Mouse (Mus musculus) bone marrow, adult 2 months (tissue): ENCODE measurements around the gene Ccdc141. TPM values are rescaled to one million over a fixed set of nuclear protein-coding genes. Genes with fewer than 3 reads are reported as not detected.

Experiments
- H3K27ac ChIP-seq: fragments of 200-500 bp; 2 replicates; pipeline ENCODE4 v1.5.1; 2012; ENCODE audit warnings: low read depth, mild to moderate bottlenecking, control low read depth, inconsistent platforms, low read length; ENCODE audit not compliant: control insufficient read depth, poor library complexity, insufficient read depth
- H3K4me1 ChIP-seq: fragments of 200-500 bp; 2 replicates; pipeline ENCODE4 v1.6.1; 2011; ENCODE audit warnings: low read length; ENCODE audit not compliant: control insufficient read depth, insufficient read depth
- H3K4me3 ChIP-seq: fragments of 200-500 bp; replicated peaks from 2 replicates; pipeline ENCODE3; 2011; ENCODE audit warnings: mild to moderate bottlenecking, low read depth, low read length, control low read depth; ENCODE audit not compliant: control insufficient read depth
- CTCF ChIP-seq: fragments of 200-500 bp; IDR thresholded peaks from 2 replicates; pipeline ENCODE4 v1.5.1; 2011; ENCODE audit warnings: low read length, control low read depth; ENCODE audit not compliant: control insufficient read depth, insufficient read depth
- POLR2A ChIP-seq: fragments of 200-500 bp; IDR thresholded peaks from 2 replicates; pipeline ENCODE4 v1.6.1; 2011; ENCODE audit warnings: low read depth, mild to moderate bottlenecking, control low read depth, low read length, borderline replicate concordance; ENCODE audit not compliant: control insufficient read depth
- WGBS: fragments of 180-500 bp; shearing (Covaris S2); methylation state at CpG from one replicate; pipeline ENCODE4 v1.1.7; 2018; 5-methylcytosine and 5-hydroxymethylcytosine counted together
- polyA plus RNA-seq: library from polyadenylated mRNA; stranded (reverse); fragments of >200 nt; gene quantifications from 2 replicates; pipeline ENCODE4 v1.2.4, GENCODE M21; 2011; ENCODE audit warnings: low replicate concordance; ENCODE audit not compliant: missing spikeins, insufficient read depth, insufficient read length

The Ccdc141 gene
- polyA plus RNA-seq, 1 experiment: 3.7 TPM

DNA sequence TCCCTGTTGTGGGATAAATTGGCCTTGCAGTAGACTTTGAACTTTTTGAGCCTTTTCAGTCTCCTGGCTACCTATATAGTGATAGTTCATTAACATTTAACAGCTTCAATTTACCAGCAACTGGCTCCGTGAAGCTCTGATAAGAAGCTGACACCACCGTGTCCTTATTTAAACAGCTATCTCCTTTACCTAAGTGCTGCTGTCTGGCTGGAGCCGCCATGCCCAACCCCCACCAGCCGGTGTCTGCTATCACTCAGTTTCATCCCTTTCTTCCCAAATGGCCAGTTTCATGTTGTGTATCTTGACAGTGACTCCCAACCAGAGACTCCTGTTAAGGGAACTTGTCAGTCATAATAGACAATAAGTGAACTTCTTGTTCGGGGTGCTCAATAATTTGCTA is 186.8 kb downstream of the Ccdc141 start:
- Histone ChIP-seq H3K4me1 (no peaks in the 10 kb centered on the region), H3K4me3 (no peak overlapping the region), H3K27ac (no peak overlapping the region)
- 63% methylated on average over 5 of the region's 5 CpGs for WGBS
- TF ChIP-seq POLR2A (no peak), CTCF (no peak)

DNA sequence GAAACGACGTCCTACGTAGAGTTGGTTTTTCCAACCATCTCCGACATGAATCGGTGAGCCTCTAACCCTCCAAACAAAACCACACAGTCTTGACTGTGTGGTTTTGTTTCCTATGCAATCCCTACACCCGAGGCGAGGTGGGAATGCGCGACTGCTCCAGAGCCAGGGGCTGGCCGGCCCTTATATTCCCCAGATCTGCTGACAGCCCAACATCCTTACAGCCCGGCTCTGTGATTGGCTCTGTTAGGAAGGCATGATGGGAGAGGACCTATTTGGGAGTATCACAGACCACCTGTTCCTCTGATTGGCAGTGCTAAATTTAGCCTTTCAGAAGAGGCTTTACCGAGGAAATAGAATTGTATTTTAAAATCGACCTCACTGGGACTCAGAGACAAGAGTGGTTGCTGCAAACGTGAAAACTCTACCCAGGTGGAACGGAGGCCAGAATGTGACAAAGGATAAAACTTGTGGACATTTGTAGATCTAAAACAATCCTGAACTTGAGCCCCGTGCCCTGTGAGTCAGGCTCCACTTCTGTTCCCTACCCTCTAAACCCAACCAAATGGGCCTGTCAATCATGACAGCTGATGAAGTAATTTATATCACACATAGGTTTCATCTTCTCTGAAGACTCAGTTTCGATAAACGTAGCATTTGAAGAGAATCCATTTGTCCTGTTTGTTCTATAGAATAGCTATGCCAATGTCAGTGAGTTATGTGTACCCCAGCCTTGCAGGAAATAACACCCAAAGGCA is 187.9 kb downstream of the Ccdc141 start, which contains the start of gene Ttn:
Gene Ttn, minus strand, starts transcription at position 157 of the 755 bp plus-strand sequence.
- 66% methylated on average over 18 of the region's 18 CpGs for WGBS
- no peak within 1 kb of the TSS for H3K27ac ChIP-seq
- TF ChIP-seq POLR2A: no peak
- no peak for TF ChIP-seq CTCF

DNA sequence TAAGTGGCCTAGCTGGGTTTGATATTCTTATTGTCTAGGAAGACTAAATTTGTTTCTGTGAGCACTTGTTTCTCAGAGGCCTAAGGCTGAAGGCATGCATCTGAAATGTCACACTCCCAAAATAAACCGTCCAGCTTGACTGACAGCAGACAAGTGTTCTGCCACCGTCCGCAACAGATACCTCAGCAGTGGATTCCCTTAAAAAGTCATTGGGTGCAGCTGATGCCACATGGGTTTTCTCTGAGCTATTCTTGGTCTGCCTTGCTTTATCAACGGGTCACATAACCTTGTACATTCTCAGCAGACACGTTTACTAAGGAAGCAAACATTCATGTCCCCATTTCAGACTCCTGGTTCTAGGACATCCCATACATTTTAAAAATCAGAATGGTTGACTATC is 188.7 kb downstream of the Ccdc141 start:
- WGBS: 73% methylated on average over 5 of the region's 5 CpGs
- H3K4me1 ChIP-seq: no peaks in the 10 kb centered on the region
- no peak overlapping the region for H3K27ac ChIP-seq
- TF ChIP-seq POLR2A (no peak), CTCF (no peak)
- H3K4me3 ChIP-seq: no peak overlapping the region

More for the DNA sequence above, 187.9 kb downstream of the Ccdc141 start, which contains the start of gene Ttn:
- H3K4me1 ChIP-seq: no peaks in the 10 kb centered on the region
- H3K4me3 ChIP-seq: no peak within 1 kb of the TSS

DNA sequence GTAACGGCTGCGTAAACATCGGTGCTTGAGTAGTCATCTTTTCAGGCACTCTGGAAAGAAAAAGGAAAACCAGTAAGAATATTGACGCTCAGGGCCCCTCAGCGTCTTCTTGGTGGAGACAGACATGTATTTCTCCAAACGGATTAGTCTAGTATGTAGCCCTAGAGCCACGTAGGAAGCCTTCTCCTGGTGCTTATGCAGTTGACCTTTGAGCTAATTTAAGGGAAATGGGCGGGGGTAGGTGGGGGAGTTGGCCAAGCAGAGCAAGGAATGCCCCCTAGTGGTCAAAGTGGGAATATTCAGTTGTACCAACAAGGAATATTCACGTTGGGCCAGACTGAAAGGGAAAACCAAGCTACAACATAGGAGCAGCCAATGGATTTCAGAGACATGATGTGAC is 190.3 kb downstream of the Ccdc141 start:
- TF ChIP-seq CTCF (peak; percentile 46; the same call in 1 of the 2 replicates), POLR2A (no peak)

DNA sequence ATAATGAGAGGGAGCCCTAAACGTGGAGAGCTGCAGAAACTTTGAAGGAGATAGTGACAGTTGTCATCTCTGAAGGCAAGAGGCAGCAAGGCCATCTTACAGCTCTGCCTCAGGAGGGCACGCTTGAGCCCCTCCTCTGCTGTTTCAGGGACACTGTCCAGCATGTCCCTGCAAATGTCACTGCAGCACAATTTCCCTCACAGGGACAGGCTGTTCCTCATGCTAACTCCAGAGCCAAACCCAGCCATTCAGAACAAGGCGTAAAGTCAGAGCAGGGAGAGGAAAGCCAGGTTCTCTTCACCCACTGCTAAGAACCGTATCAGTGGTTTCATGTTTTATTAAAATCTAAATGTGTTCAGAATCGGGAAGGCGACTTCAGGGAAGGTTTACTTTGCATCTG is 192.8 kb downstream of the Ccdc141 start:
- Histone ChIP-seq H3K4me1 (no peaks in the 10 kb centered on the region), H3K27ac (no peak overlapping the region), H3K4me3 (no peak overlapping the region)
- TF ChIP-seq CTCF (no peak), POLR2A (no peak)
- 73% methylated on average over 6 of the region's 6 CpGs for WGBS

More for the DNA sequence above, 190.3 kb downstream of the Ccdc141 start:
- WGBS: 46% methylated on average over 9 of the region's 9 CpGs
- H3K4me1 ChIP-seq: no peaks in the 10 kb centered on the region
- no peak overlapping the region for H3K4me3 ChIP-seq
- no peak overlapping the region for H3K27ac ChIP-seq

DNA sequence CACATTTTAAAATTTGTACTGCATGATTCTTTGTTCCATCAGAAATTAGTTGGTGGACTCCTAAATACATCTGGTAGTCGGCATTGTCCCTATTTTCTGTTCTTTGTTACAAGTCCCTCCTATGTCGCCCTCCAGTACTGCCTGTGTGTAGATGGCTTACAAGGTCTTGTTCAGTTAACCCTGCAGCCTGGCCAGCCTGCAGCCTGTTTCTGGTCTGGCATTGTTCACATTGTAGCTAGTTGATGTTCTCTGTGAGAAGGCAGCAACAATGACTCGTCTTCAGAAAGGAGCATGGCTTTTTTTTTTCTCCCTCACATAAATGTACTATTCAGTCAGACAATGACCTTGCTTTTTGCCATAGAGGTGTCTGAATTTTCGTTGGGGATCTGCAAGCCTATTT is 198.4 kb downstream of the Ccdc141 start:
- 62% methylated on average over 4 of the region's 4 CpGs for WGBS
- TF ChIP-seq POLR2A: no peak
- TF ChIP-seq CTCF: no peak

DNA sequence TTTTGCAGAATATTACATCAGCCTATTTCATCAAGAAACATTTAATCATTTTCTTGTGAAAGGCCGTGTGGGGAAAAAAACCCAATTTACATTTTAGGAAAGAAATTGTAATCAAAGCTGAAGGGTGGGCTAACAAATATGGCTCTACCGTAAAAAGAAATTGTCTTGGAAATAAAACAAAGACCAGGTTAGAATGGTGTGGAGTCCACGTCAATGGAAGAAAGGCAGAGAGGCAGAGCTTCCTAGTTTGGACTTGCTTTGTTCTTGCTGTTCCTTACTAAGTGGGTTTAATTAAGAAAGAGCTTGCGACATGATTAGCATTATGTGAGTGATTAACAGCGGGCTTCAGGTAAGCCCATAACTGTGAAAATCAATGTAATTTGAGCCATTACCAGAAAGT is 199.4 kb downstream of the Ccdc141 start:
- H3K4me1 ChIP-seq: no peaks in the 10 kb centered on the region
- no peak overlapping the region for H3K4me3 ChIP-seq
- WGBS: 69% methylated on average over 5 of the region's 5 CpGs
- no peak for TF ChIP-seq CTCF
- H3K27ac ChIP-seq: no peak overlapping the region

More for the DNA sequence above, 198.4 kb downstream of the Ccdc141 start:
- no peak overlapping the region for H3K27ac ChIP-seq
- no peak overlapping the region for H3K4me3 ChIP-seq
- no peaks in the 10 kb centered on the region for H3K4me1 ChIP-seq

DNA sequence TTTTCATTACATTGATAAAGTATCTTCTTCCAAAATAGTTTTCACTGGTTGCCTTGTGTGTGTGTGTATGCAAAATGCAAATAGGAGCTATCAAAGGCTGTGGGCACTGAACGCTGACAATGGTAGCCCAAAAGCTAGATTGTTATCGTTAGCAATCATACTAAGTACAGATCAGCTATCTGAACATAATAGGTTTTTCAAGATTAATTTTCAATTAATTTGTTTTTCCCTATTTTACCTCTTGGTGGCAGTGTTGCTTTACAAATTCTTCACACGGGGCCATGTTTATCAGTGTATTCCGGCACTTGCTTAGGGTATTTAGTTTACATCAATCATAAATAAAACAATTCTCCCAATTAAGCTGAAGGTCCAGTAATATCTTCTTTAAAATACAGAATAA is 199.8 kb downstream of the Ccdc141 start:
- no peak overlapping the region for H3K27ac ChIP-seq
- H3K4me3 ChIP-seq: no peak overlapping the region
- no peak for TF ChIP-seq POLR2A
- 15% methylated on average over 4 of the region's 4 CpGs for WGBS
- no peaks in the 10 kb centered on the region for H3K4me1 ChIP-seq
